Mouse (Mus musculus) cerebellum, postnatal 14 days (tissue): ENCODE results near the gene Gm11115.

Experiments used
- DNase-seq, 2 experiments: peaks; one replicate each; pipeline ENCODE4 v3.0.0; 2021; ENCODE audit warnings: mixed read lengths in 2 of 2

Gene Gm11115

DNA sequence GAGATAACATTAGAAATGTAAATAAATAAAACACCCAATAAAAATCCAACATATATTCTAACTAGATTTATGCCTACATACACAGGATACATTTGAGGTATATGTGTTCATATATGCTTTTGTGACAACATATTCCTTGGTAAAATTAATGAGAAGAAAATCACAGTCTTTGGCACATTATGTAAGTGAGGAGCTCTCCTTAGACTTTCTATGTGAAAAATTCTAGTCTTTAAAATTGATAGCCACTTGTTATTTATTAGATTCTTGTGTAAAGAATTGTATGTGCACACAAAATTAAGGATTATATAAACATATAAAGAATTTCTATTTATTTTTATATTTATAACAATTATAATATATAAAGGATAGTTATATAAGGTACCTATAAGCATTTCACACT, at the start of gene Gm11115:
Gene Gm11115, minus strand, starts transcription at position 101 of the 400 bp plus-strand sequence.
- DNase-seq, result no peak

DNA sequence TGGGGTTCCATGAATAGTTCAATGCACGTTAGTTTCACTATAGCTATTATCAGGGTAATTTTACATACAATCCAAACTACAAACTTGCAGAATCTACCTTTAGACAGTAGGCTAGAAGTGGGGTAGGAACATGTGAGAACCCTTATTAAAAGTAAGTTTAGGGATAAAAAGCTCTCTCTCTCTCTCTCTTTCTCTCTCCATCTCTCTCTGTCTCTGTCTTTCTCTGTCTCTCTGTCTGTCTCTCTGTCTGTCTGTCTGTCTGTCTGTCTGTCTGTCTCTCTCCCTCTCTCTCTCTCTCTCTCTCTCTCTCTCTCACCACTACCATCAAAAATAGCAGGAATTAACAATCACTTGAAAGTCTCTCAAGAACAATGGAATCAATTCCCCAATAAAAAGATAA, 42.5 kb downstream of the Gm11115 start, which contains the start of gene Gm11116:
Gene Gm11116, minus strand, starts transcription at position 101 of the 400 bp plus-strand sequence.
- no peak for DNase-seq
